Mouse (Mus musculus): ENCODE data around the gene Epha10. TPM values are rescaled to one million over a fixed set of nuclear protein-coding genes. Genes with fewer than 3 reads are reported as not detected.

Epha10 gene
- total and polyA plus RNA-seq, 3 experiments = 0.02 TPM; not detected in 2

GRCm38 (mm10) chr4:124943022-124943421 is 62.3 kb downstream of the Epha10 start:
- H3K79me2 ChIP-seq (replicated peaks; ENCODE audit: control insufficient read depth, insufficient read depth, low read length) = no peaks in the 10 kb centered on the region
- no peaks in the 10 kb centered on the region for H3K4me1 ChIP-seq (ENCODE audit: control insufficient read depth, insufficient read depth, low read length)
- no peaks in the 10 kb centered on the region for H3K27me3 ChIP-seq (ENCODE audit: control insufficient read depth, insufficient read depth, low read length)
- H3K9ac ChIP-seq (ENCODE audit: low read depth, low read length) = no peak overlapping the region
- H3K36me3 ChIP-seq (ENCODE audit: control insufficient read depth, insufficient read depth, low read length) = no peaks in the 10 kb centered on the region
- no peak for TF ChIP-seq POLR2A (IDR thresholded peaks at IDR 0.05; ENCODE audit: insufficient read depth, low read depth, low read length)
- 0 out of 2 replicates have a peak, but pooled peaks have one; percentile 65 for TF ChIP-seq EP300 (IDR thresholded peaks at IDR 0.05; ENCODE audit: insufficient read depth, low read depth, low read length)
- TF ChIP-seq CTCF (IDR thresholded peaks at IDR 0.05) = peak; percentile 92
- no peak overlapping the region for H3K27ac ChIP-seq
- DNase-seq = peak; percentile 60 to 85
- H3K4me3 ChIP-seq = no peak overlapping the region
- WGBS = 8% methylated on average over 4 of the region's 4 CpGs
- intact Hi-C loops (cut with DNase I) = loop anchor here (1.0 kb wide), 2 partner anchors 116 to 156 kb away; no protein-coding TSS in a partner anchor

GRCm38 (mm10) chr4:124943781-124944180 is 63.1 kb downstream of the Epha10 start:
- H3K4me1 ChIP-seq (ENCODE audit: control insufficient read depth, insufficient read depth, low read length) = no peaks in the 10 kb centered on the region
- H3K79me2 ChIP-seq (replicated peaks; ENCODE audit: control insufficient read depth, insufficient read depth, low read length) = no peaks in the 10 kb centered on the region
- H3K27ac ChIP-seq = no peak overlapping the region
- H3K27me3 ChIP-seq (ENCODE audit: control insufficient read depth, insufficient read depth, low read length) = no peaks in the 10 kb centered on the region
- no peak overlapping the region for H3K9ac ChIP-seq (ENCODE audit: low read depth, low read length)
- 66% methylated on average over 5 of the region's 5 CpGs for WGBS
- intact Hi-C loops (cut with DNase I) = loop anchor here (1.0 kb wide), 2 partner anchors 116 to 156 kb away; no protein-coding TSS in a partner anchor
- TF ChIP-seq POLR2A (IDR thresholded peaks at IDR 0.05; ENCODE audit: insufficient read depth, low read depth, low read length) = no peak
- no peak for DNase-seq
- no peaks in the 10 kb centered on the region for H3K36me3 ChIP-seq (ENCODE audit: control insufficient read depth, insufficient read depth, low read length)
- H3K4me3 ChIP-seq = no peak overlapping the region

- Histone ChIP-seq H3K27me3 (ENCODE audit: control insufficient read depth, insufficient read depth, low read length) (no peaks in the 10 kb centered on the region), H3K4me3 (no peak overlapping the region), H3K4me1 (ENCODE audit: control insufficient read depth, insufficient read depth, low read length) (no peaks in the 10 kb centered on the region), H3K27ac (no peak overlapping the region), H3K79me2 (replicated peaks; ENCODE audit: control insufficient read depth, insufficient read depth, low read length) (no peaks in the 10 kb centered on the region), H3K9ac (ENCODE audit: low read depth, low read length) (no peak overlapping the region), H3K36me3 (ENCODE audit: control insufficient read depth, insufficient read depth, low read length) (no peaks in the 10 kb centered on the region)
- WGBS = 68% methylated on average over 2 of the region's 2 CpGs
- intact Hi-C loops (cut with DNase I) = no loop called here
- peak; percentile 48 for TF ChIP-seq CTCF (IDR thresholded peaks at IDR 0.05)
- TF ChIP-seq POLR2A (IDR thresholded peaks at IDR 0.05; ENCODE audit: insufficient read depth, low read depth, low read length) = no peak
- no peak for DNase-seq
Observed at GRCm38 (mm10) chr4:124944961-124945360, 64.3 kb downstream of the Epha10 start.

GRCm38 (mm10) chr4:124949488-124949887 is 68.8 kb downstream of the Epha10 start:
- Histone ChIP-seq H3K27ac (no peak overlapping the region), H3K9ac (ENCODE audit: low read depth, low read length) (no peak overlapping the region), H3K79me2 (replicated peaks; ENCODE audit: control insufficient read depth, insufficient read depth, low read length) (no peaks in the 10 kb centered on the region), H3K4me3 (no peak overlapping the region), H3K4me1 (ENCODE audit: control insufficient read depth, insufficient read depth, low read length) (no peaks in the 10 kb centered on the region), H3K36me3 (ENCODE audit: control insufficient read depth, insufficient read depth, low read length) (no peaks in the 10 kb centered on the region), H3K27me3 (ENCODE audit: control insufficient read depth, insufficient read depth, low read length) (no peaks in the 10 kb centered on the region)
- TF ChIP-seq EP300 (IDR thresholded peaks at IDR 0.05; ENCODE audit: insufficient read depth, low read depth, low read length) = no peak
- no peak for TF ChIP-seq CTCF (IDR thresholded peaks at IDR 0.05)
- no peak for TF ChIP-seq POLR2A (IDR thresholded peaks at IDR 0.05; ENCODE audit: insufficient read depth, low read depth, low read length)
- 79% methylated on average over 3 of the region's 3 CpGs for WGBS
- no peak for DNase-seq
- intact Hi-C loops (cut with DNase I) = no loop called here

GRCm38 (mm10) chr4:124950181-124951035 is 69.7 kb downstream of the Epha10 start:
- H3K27me3 ChIP-seq (ENCODE audit: control insufficient read depth, insufficient read depth, low read length) = no peaks in the 10 kb centered on the region
- no peak for TF ChIP-seq POLR2A (IDR thresholded peaks at IDR 0.05; ENCODE audit: insufficient read depth, low read depth, low read length)
- no peak for TF ChIP-seq EP300 (IDR thresholded peaks at IDR 0.05; ENCODE audit: insufficient read depth, low read depth, low read length)
- no peak for TF ChIP-seq CTCF (IDR thresholded peaks at IDR 0.05)
- H3K9ac ChIP-seq (ENCODE audit: low read depth, low read length) = no peak overlapping the region
- 69% methylated on average over 21 of the region's 21 CpGs for WGBS
- H3K27ac ChIP-seq = no peak overlapping the region
- intact Hi-C loops (cut with DNase I) = no loop called here
- no peak for DNase-seq
- H3K36me3 ChIP-seq (ENCODE audit: control insufficient read depth, insufficient read depth, low read length) = no peaks in the 10 kb centered on the region
- H3K4me1 ChIP-seq (ENCODE audit: control insufficient read depth, insufficient read depth, low read length) = no peaks in the 10 kb centered on the region
- no peaks in the 10 kb centered on the region for H3K79me2 ChIP-seq (replicated peaks; ENCODE audit: control insufficient read depth, insufficient read depth, low read length)
- no peak overlapping the region for H3K4me3 ChIP-seq

- Histone ChIP-seq H3K4me1 (ENCODE audit: control insufficient read depth, insufficient read depth, low read length) (no peaks in the 10 kb centered on the region), H3K79me2 (replicated peaks; ENCODE audit: control insufficient read depth, insufficient read depth, low read length) (no peaks in the 10 kb centered on the region), H3K36me3 (ENCODE audit: control insufficient read depth, insufficient read depth, low read length) (no peaks in the 10 kb centered on the region), H3K9ac (ENCODE audit: low read depth, low read length) (no peak overlapping the region), H3K27ac (no peak overlapping the region), H3K27me3 (ENCODE audit: control insufficient read depth, insufficient read depth, low read length) (no peaks in the 10 kb centered on the region), H3K4me3 (no peak overlapping the region)
- TF ChIP-seq EP300 (IDR thresholded peaks at IDR 0.05; ENCODE audit: insufficient read depth, low read depth, low read length) = no peak
- TF ChIP-seq POLR2A (IDR thresholded peaks at IDR 0.05; ENCODE audit: insufficient read depth, low read depth, low read length) = no peak
- no peak for TF ChIP-seq CTCF (IDR thresholded peaks at IDR 0.05)
- whole genome bisulfite sequencing = 31% methylated on average over 10 of the region's 10 CpGs
- intact Hi-C loops (cut with DNase I) = no loop called here
- no peak for DNase-seq
Observed at GRCm38 (mm10) chr4:124951036-124951433, 70.3 kb downstream of the Epha10 start.
